Mouse (Mus musculus): ENCODE results near the gene Hltf.
"Not testable (repeated sequence)": the region's sequence is repeated elsewhere in the genome, so short reads cannot be mapped to it uniquely, and the experiment has no call there.

Hltf gene

DNA sequence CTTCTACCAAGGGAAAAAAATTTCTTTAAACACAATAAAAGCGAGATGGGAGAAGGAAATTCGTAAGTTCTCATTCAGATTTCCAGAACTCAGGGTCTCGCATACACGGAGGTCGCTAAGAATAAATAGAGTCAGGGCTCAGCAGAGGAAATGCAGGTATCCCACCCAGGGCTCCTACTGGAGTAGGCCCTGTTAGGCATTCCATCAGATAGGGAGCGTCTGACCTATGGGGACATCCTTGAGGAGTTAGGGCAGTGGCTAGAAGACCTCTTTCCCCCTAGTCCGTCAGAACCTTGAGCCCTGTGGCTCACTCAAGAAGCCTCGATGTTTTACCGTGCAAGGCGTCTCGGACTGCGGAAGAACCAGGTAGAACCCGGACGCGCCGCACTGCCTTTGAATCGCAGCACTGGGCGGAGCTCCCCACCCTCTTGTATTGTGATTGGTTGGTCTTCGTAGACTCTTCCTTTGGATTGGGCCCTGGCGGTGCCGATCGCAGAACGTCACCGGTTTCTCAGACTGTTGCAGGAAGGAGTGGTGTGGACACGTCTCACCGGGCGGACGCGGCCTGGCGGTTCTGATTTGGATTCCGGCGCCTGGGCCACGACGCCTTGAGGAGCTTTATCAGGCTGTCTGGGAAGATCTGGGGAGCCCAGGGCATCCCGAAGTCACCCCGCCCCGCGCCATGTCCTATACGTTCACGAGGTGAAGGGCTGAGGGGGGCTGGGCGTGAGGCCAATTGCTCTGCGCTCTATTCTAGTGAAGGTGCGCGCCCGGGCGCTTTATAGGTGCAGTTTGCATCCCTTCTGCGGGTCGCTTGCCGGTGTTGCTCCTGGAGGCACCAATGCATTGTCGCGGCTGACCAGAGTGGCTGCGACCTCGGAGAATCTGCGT, at the start of gene Hltf:
TSS of gene Hltf (plus strand) at position 506 of the 891 bp plus-strand sequence.
- DNase-seq (ENCODE audit: low read depth, low spot score): peak; percentile 87

GRCm38 (mm10) chr3:20010464-20010863, 47.1 kb upstream of the Hltf start:
- no peak for DNase-seq (ENCODE audit: low read depth, low spot score)

GRCm38 (mm10) chr3:20010905-20011304, 46.7 kb upstream of the Hltf start:
- DNase-seq (ENCODE audit: low read depth, low spot score): not testable (repeated sequence)

DNA sequence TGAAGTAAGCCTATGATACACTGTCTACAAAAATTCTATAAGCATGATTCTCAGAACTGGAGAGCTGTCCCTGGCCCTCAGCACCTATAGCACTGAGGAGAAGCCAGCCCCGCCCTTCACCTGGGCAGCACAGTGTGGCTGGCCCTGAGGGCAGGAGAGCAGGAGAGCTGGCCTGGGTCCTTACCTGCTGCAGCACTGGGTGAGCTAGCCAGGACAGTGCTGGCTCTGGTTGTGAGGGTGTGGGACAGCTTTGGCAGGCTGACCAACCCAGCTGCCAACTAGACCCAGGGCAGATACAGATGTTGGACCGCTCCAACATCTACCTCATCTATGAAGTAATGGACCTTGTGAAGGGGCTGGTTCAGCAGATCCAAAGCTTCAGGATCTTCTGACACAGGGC, 43.2 kb upstream of the Hltf start:
- DNase-seq (ENCODE audit: low read depth, low spot score): no peak

DNA sequence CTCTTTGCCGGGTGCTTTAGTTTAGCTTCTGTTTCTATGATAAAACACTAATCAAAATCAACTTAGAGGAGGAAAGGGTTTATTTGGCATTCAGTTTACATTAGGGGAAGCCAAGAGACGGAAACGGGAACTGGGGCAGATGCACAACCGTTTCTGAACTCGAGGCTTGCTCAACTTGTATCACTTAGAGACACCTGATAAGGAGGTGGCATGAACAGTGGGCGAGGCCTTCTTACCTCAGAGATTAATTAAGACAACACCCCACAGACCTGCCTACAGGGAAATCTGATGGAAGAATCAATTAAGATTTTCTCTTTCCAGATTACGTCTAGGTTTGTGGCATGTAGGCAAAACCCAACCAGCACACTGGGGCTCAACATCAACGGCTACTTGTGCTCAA, 39.5 kb upstream of the Hltf start:
- no peak for DNase-seq (ENCODE audit: low read depth, low spot score)

GRCm38 (mm10) chr3:20023832-20024231, 33.8 kb upstream of the Hltf start:
- no peak for DNase-seq (ENCODE audit: low read depth, low spot score)

DNA sequence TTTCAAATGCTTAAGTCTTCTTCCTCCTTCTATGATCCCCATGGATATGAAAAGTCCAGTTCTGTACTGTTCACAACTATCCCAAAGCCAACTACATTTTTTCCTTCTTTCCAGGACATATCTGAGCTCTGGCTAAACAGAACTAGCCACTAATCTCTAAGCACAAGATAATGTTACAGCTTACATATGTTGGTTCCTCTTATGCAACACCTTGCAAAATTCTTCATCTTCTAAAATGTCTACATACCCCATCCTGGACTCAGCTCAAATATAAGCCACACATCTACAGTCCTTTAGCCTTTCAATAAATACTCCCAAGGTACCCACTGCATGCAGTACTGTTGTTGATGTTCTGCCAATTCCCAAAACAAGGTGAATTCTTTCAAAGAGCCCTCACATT, 31.1 kb upstream of the Hltf start:
- DNase-seq (ENCODE audit: low read depth, low spot score): no peak

GRCm38 (mm10) chr3:20026996-20027689, 30.5 kb upstream of the Hltf start:
- DNase-seq (ENCODE audit: low read depth, low spot score): no peak

DNA sequence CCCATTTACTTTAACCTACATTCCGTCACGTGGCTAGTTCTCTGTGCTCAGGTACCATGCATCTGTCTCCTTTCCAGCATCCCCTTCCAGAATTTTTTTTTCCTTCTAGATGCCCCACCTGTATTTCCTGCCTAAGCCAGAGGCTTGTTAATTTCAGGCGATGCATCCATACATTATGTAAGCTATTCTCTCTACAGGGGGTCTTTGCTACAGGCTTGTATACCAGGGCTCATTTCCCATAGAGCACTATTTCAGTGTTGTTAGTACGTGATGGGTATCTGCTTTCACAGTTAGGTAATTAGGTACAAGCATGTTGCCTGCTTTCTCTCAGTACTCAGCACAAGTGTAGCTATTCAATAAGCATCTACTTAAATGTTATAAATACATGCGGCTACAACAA, 29.8 kb upstream of the Hltf start:
- no peak for DNase-seq (ENCODE audit: low read depth, low spot score)

GRCm38 (mm10) chr3:20028640-20029039, 29.0 kb upstream of the Hltf start:
- DNase-seq (ENCODE audit: low read depth, low spot score): no peak

- DNase-seq (ENCODE audit: low read depth, low spot score): no peak
Observed at GRCm38 (mm10) chr3:20030807-20031206, 26.8 kb upstream of the Hltf start.

GRCm38 (mm10) chr3:20033761-20034718, 23.6 kb upstream of the Hltf start:
- DNase-seq (ENCODE audit: low read depth, low spot score): no peak

DNA sequence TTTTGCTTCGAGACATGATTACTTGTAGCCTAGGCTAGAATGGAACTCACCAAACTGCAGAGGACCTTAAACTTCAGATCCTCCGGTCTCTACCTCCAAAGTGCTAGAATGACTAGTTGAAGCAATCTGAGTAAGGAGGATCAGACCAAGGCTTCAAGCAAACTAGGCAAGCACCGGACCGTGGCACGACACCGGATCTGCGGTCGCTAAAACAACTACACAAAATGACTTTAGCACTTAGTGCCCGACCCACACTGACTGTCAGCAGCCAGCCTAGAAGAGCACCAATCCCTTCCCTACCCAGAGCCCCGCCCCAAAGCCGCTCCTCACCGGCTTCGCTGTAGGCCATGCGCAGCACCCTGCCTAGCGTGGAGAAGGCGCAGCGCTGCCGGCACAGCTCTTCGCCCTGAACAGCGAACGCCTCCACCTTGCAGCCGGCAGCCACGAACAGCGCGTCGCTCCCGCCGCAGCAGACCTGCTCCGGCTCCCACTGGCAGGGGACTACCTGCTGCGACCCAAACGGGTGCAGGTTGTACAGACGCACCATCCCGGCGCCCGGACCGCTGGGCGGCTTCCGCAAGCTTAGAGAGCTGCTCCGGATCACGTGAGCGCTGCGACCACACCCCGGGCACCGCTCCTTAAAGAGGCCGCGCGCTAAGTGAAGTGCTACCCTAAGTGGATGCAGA, 22.7 kb upstream of the Hltf start, which contains the start of gene Hps3:
TSS of gene Hps3 (minus strand) at position 597 of the 686 bp plus-strand sequence.
- DNase-seq (ENCODE audit: low read depth, low spot score): peak; percentile 63

- no peak for DNase-seq (ENCODE audit: low read depth, low spot score)
Observed at GRCm38 (mm10) chr3:20036069-20036468, 21.5 kb upstream of the Hltf start.

GRCm38 (mm10) chr3:20041461-20041860, 16.1 kb upstream of the Hltf start:
- DNase-seq (ENCODE audit: low read depth, low spot score): not testable (repeated sequence)

- DNase-seq (ENCODE audit: low read depth, low spot score): not testable (repeated sequence)
Observed at GRCm38 (mm10) chr3:20044736-20045135, 12.9 kb upstream of the Hltf start.

DNA sequence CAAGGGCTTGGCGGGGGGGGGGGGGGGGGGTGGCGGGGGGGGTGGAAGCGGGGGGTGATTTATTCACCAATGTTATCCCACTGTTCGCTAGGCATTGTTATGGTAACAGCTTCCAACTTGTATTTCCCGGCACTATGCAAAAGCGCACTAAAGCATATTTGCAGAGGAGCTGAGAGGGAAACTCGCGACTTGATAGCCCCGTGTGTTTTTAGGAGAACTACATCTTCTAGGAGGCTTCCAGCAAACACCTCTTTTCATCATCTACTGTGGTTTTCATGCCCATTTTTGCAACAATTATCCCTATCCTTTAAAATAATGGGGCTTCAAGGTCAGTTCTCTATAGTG, 558 bp downstream of the Hltf start:
- DNase-seq (ENCODE audit: low read depth, low spot score): no peak

DNA sequence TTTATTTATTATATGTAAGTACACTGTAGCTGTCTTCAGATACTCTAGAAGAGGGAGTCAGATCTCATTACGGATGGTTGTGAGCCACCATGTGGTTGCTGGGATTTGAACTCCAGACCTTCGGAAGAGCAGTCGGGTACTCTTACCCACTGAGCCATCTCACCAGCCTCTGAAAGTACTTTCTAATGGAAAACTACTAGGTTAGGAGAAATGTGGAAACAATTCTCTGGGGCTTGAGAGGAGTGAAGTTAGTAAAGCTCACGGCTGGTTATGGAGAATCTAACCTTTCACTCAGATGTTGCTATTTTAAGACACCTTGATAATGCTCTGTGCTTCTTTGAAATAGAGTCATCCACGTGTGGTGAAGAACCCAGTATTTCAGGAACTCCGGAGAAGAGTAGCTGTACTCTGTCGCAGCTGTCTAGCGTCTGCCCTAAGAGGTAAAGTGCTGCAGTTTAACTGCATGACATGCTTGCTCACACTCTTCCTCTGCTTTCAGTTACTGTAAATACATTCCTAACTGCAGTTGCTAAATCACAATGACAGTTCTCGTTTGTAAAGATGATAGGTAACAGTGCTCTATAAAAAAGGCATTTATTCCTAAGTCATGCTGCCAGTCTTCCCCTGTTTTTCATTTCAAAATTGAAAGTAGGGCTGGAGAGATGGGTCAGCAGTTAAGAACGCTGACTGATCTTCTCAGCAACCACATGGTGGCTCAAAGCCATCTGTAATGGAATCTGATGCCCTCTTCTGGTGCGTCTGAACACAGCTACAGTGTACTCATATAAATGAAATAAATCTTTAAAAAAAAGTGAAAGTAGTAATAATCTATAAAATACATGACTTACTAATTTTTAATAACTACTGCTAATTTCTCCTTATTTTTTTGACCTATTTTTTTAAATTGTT, 18.8 kb downstream of the Hltf start:
- DNase-seq (ENCODE audit: low read depth, low spot score): no peak

DNA sequence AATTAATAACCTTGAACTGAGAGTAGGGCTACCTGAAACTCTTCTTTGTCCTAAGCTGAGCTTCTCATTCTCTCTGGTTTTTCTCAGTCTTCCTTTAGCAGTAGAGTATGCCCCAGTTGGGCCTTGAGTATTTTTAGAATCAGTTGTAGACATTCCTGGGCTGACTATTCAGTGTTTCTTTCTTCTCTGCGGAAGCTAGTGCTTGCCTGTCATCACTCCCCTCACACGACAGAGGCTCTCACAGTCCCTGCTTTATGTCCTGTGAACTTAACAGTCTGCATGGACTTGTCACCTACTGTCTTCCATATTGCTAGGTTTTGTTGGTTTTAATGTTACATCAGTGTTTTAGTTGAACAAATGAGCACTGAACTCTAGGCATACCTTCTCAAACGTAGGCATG, 24.6 kb downstream of the Hltf start:
- DNase-seq (ENCODE audit: low read depth, low spot score): no peak

DNA sequence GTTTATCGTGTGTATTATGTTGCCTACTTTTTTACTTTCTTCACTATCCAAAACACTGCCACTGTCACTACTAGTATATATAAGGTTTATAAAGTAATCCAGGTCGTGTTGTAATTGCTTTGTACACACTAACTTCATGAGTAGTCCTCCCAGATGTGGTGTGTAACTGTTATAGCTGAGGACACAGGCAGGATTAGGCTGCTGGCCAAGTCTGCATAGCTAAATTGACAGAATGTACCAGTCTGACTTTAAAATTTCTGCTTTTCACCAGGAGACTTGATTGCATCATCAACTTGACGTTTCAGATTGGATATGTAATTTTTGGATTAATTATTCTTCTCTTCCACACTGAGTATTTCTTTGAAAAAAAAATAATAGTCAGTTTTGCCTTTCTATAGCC, 46.2 kb downstream of the Hltf start:
- no peak for DNase-seq (ENCODE audit: low read depth, low spot score)
